Mouse (Mus musculus): ENCODE results near the gene Lenep. TPM values are rescaled to one million over a fixed set of nuclear protein-coding genes. Genes with fewer than 3 reads are reported as not detected.

The Lenep gene
- polyA plus RNA-seq, 1 experiment from 2014 or later: 1.5 TPM

- no peak overlapping the region for H3K4me2 ChIP-seq (replicated peaks)
- WGBS: 91% methylated on average over 14 of the region's 14 CpGs
- no peaks in the 10 kb centered on the region for H3K36me3 ChIP-seq
- H3K9me3 ChIP-seq: no peaks in the 10 kb centered on the region
- H3K4me3 ChIP-seq (replicated peaks): no peak overlapping the region
- no peak for ATAC-seq
- no peak overlapping the region for H3K9ac ChIP-seq (replicated peaks)
- no peaks in the 10 kb centered on the region for H3K27me3 ChIP-seq
- peaks cover 31% of the 10 kb centered on the region for H3K4me1 ChIP-seq (replicated peaks)
- H3K27ac ChIP-seq: no peak overlapping the region
Measured at GRCm38 (mm10) chr3:89380291-89380690, 22.3 kb downstream of the Lenep start.

- WGBS: 86% methylated on average over 31 of the region's 31 CpGs
- Histone ChIP-seq H3K9me3 (no peaks in the 10 kb centered on the region), H3K36me3 (no peaks in the 10 kb centered on the region), H3K4me2 (replicated peaks) (peak overlapping the region; percentile 84), H3K4me1 (replicated peaks) (peaks cover 24% of the 10 kb centered on the region), H3K9ac (replicated peaks) (0 out of 2 replicates have a peak overlapping the region, but pooled peaks have one; percentile 78), H3K27me3 (no peaks in the 10 kb centered on the region), H3K4me3 (replicated peaks) (no peak overlapping the region), H3K27ac (no peak overlapping the region)
- no peak for ATAC-seq
Measured at GRCm38 (mm10) chr3:89379388-89380131, 23.0 kb downstream of the Lenep start.

GRCm38 (mm10) chr3:89378394-89379067 lies 24.1 kb downstream of the Lenep start:
- H3K27ac ChIP-seq: 0 out of 2 replicates have a peak overlapping the region, but pooled peaks have one; percentile 39
- H3K9me3 ChIP-seq: no peaks in the 10 kb centered on the region
- WGBS: 1% methylated on average over 28 of the region's 29 CpGs
- H3K27me3 ChIP-seq: no peaks in the 10 kb centered on the region
- H3K4me3 ChIP-seq (replicated peaks): peak overlapping the region; percentile 57
- ATAC-seq: peak; percentile 92
- H3K36me3 ChIP-seq: no peaks in the 10 kb centered on the region
- peaks cover 19% of the 10 kb centered on the region for H3K4me1 ChIP-seq (replicated peaks)
- H3K9ac ChIP-seq (replicated peaks): peak overlapping the region; percentile 78
- peak overlapping the region; percentile 84 for H3K4me2 ChIP-seq (replicated peaks)

- ATAC-seq: peak; percentile 44
- 75% methylated on average over 4 of the region's 4 CpGs for WGBS
- H3K9ac ChIP-seq (replicated peaks): peak overlapping the region; percentile 78; the same call in 1 of the 2 replicates
Measured at GRCm38 (mm10) chr3:89377831-89378230, 24.8 kb downstream of the Lenep start.

DNA sequence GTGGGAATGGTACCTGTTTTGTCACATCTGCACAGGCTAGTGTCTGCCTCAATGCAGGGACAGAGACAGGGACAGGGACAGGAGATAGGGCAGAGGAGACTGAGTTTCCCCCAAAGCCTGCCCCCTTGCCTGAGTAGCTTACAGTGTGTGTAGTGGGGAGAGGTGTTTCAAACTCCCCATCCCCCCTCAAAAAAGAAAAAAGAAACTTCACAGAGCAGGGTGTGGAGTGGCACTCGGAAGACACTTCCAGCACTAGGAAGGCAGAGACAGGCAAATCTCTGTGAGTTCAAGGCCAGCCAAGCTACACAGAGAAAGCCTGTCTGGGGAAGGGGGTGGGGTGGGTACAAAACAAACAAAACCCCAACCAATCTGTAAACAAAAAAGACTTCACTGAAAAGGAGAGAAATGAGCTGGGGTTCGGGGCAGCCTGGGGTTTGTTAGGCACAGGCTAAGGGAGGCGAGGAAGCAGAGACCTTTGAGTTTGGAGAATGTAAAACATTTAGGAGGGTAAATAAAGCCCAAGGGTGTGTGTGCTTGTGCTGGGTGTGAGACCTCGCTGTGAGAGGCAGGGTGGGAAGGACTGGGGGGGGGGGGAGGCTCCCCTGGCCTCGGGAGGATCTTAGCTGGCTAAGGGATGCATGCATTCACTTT lies 28.9 kb downstream of the Lenep start:
- Histone ChIP-seq H3K4me1 (replicated peaks) (peaks cover 9% of the 10 kb centered on the region), H3K4me2 (replicated peaks) (no peak overlapping the region), H3K27ac (no peak overlapping the region), H3K27me3 (no peaks in the 10 kb centered on the region), H3K36me3 (no peaks in the 10 kb centered on the region), H3K9ac (replicated peaks) (no peak overlapping the region), H3K4me3 (replicated peaks) (no peak overlapping the region), H3K9me3 (no peaks in the 10 kb centered on the region)
- ATAC-seq: no peak
- 44% methylated on average over 5 of the region's 5 CpGs for WGBS

More at GRCm38 (mm10) chr3:89377831-89378230, 24.8 kb downstream of the Lenep start:
- Histone ChIP-seq H3K4me1 (replicated peaks) (peaks cover 19% of the 10 kb centered on the region), H3K36me3 (no peaks in the 10 kb centered on the region), H3K27ac (no peak overlapping the region), H3K27me3 (no peaks in the 10 kb centered on the region), H3K9me3 (no peaks in the 10 kb centered on the region), H3K4me2 (replicated peaks) (peak overlapping the region; percentile 84), H3K4me3 (replicated peaks) (no peak overlapping the region; the same call in 1 of the 2 replicates)

DNA sequence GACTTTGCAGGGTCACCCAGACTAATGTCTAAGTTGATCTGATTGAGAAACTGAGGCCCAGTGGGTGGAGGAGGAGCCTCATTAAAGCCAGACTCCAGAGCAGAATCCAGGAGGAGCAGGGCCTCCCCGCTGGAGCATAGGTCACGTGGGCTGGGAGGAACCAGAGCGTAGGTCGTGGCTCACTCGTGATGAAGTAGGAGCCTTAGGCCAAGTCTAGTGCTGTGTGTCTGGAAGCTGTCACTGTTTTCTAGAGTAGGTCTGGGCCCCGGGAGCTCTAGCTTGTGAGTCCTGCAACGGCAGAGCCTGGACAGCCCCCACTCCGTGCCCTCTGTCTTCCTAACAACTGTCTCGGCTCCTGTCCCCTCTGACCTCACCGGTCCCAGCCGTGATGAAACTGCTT lies 35.3 kb downstream of the Lenep start:
- Histone ChIP-seq H3K36me3 (no peaks in the 10 kb centered on the region), H3K4me2 (replicated peaks) (no peak overlapping the region), H3K27ac (no peak overlapping the region), H3K9me3 (no peaks in the 10 kb centered on the region), H3K4me3 (replicated peaks) (no peak overlapping the region), H3K9ac (replicated peaks) (no peak overlapping the region), H3K27me3 (no peaks in the 10 kb centered on the region), H3K4me1 (replicated peaks) (0 out of 2 replicates have a peak, but pooled peaks cover 4% of the 10 kb centered on the region)
- no peak for ATAC-seq
- 67% methylated on average over 11 of the region's 11 CpGs for WGBS

- H3K4me2 ChIP-seq (replicated peaks): no peak overlapping the region
- H3K27me3 ChIP-seq: no peaks in the 10 kb centered on the region
- no peaks in the 10 kb centered on the region for H3K36me3 ChIP-seq
- 0 out of 2 replicates have a peak, but pooled peaks cover 4% of the 10 kb centered on the region for H3K4me1 ChIP-seq (replicated peaks)
- H3K9me3 ChIP-seq: no peaks in the 10 kb centered on the region
- WGBS: 79% methylated on average over 20 of the region's 20 CpGs
- H3K27ac ChIP-seq: no peak overlapping the region
- no peak overlapping the region for H3K4me3 ChIP-seq (replicated peaks)
- no peak for ATAC-seq
- no peak overlapping the region for H3K9ac ChIP-seq (replicated peaks)
Measured at GRCm38 (mm10) chr3:89365486-89366414, 36.8 kb downstream of the Lenep start.

DNA sequence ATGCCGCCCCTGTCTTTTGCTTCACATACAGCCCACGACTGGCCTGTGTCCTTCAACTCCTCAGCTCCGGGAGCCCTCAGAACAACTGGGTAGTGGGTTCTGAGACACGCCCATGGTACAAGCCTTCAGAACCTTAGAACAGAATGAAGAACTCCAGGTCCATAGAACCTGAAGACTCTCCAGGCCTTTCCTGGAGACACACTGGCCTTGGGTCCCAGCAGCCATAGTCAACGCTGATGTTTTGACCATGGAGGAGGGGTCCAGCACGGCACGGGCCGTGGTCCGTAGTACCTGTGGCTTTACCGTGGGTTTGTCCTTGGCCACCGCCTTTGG lies 37.5 kb downstream of the Lenep start, which contains the start of gene Dcst1:
Gene Dcst1, minus strand, starts transcription at position 101 of the 333 bp plus-strand sequence.
- ATAC-seq: no peak
- H3K36me3 ChIP-seq: no peaks in the 10 kb centered on the region
- H3K9me3 ChIP-seq: no peaks in the 10 kb centered on the region
- H3K4me2 ChIP-seq (replicated peaks): no peak within 1 kb of the TSS
- H3K4me3 ChIP-seq (replicated peaks): no peak within 1 kb of the TSS
- H3K27me3 ChIP-seq: no peaks in the 10 kb centered on the region
- WGBS: 84% methylated on average over 11 of the region's 11 CpGs
- H3K9ac ChIP-seq (replicated peaks): no peak within 1 kb of the TSS
- H3K27ac ChIP-seq: no peak within 1 kb of the TSS
- H3K4me1 ChIP-seq (replicated peaks): 0 out of 2 replicates have a peak, but pooled peaks cover 4% of the 10 kb centered on the region

DNA sequence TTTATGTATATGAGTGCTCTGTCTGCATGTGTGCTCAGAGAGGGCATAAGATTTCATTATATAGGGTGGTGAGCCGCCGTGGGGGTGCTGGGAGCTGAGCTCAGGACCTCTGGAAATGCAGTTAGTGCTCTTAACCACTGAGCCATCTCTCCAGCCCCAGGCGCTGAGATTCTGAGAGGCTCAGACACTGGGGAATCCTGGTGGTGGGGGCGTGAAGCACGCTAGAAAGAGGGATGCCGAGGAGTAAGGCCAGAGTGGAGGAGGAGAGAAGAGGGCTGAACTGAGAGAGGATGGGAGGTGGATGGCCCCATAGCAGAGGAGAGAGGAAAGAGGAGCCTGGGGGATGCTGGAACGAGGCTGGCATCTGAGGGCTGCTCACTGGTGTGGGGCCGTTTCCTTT lies 38.0 kb downstream of the Lenep start:
- 0 out of 2 replicates have a peak, but pooled peaks cover 4% of the 10 kb centered on the region for H3K4me1 ChIP-seq (replicated peaks)
- H3K36me3 ChIP-seq: no peaks in the 10 kb centered on the region
- 58% methylated on average over 8 of the region's 8 CpGs for WGBS
- H3K9ac ChIP-seq (replicated peaks): no peak overlapping the region
- no peaks in the 10 kb centered on the region for H3K9me3 ChIP-seq
- H3K4me2 ChIP-seq (replicated peaks): no peak overlapping the region
- no peak for ATAC-seq
- no peak overlapping the region for H3K27ac ChIP-seq
- H3K4me3 ChIP-seq (replicated peaks): no peak overlapping the region
- no peaks in the 10 kb centered on the region for H3K27me3 ChIP-seq

DNA sequence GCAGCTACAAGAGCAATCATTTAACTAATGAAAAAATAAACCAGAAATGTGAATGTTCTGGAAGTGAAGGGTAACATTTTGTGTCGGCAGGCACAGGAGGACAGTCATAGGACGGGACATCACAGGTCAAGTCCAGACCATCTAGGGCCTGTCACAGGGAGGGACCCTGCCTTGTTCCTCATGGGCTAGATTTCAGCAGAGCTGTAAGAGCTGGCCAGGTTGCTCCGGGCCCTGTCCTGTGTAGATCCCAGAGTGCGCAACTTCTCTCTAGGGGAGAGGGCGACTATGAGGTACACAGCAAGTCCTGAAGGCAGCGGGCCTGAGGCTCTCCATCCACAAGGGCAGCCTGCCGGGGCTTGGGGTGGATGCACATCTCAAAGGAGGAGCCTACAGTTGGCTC lies 40.9 kb downstream of the Lenep start, which contains the start of gene Dcst2:
Gene Dcst2, plus strand, starts transcription at position 301 of the 400 bp plus-strand sequence.
- no peak for ATAC-seq
- no peak within 1 kb of the TSS for H3K9ac ChIP-seq (replicated peaks)
- H3K27ac ChIP-seq: no peak within 1 kb of the TSS
- peaks cover 4% of the 10 kb centered on the region; the same call in 1 of the 2 replicates for H3K27me3 ChIP-seq
- H3K4me2 ChIP-seq (replicated peaks): no peak within 1 kb of the TSS
- 0 out of 2 replicates have a peak, but pooled peaks cover 4% of the 10 kb centered on the region for H3K4me1 ChIP-seq (replicated peaks)
- H3K9me3 ChIP-seq: no peaks in the 10 kb centered on the region
- H3K36me3 ChIP-seq: no peaks in the 10 kb centered on the region
- 86% methylated on average over 7 of the region's 7 CpGs for WGBS
- H3K4me3 ChIP-seq (replicated peaks): no peak within 1 kb of the TSS

GRCm38 (mm10) chr3:89360237-89360636 lies 42.4 kb downstream of the Lenep start:
- 84% methylated on average over 3 of the region's 3 CpGs for WGBS
- H3K27me3 ChIP-seq: peaks cover 12% of the 10 kb centered on the region
- H3K4me2 ChIP-seq (replicated peaks): no peak overlapping the region
- H3K36me3 ChIP-seq: no peaks in the 10 kb centered on the region
- H3K27ac ChIP-seq: no peak overlapping the region
- no peak overlapping the region for H3K4me3 ChIP-seq (replicated peaks)
- 0 out of 2 replicates have a peak, but pooled peaks cover 4% of the 10 kb centered on the region for H3K4me1 ChIP-seq (replicated peaks)
- H3K9me3 ChIP-seq: no peaks in the 10 kb centered on the region
- no peak overlapping the region for H3K9ac ChIP-seq (replicated peaks)
- ATAC-seq: no peak
